Mouse (Mus musculus) intestine, embryonic 16.5 days (tissue): Measurements from ENCODE around the gene Zfp423. TPM values are rescaled to one million over a fixed set of nuclear protein-coding genes. Genes with fewer than 3 reads are reported as not detected.

Experiments used
- ATAC-seq: fragments of 200-750 bp; cut with Nextera tagmentation; 2 replicates; pipeline ENCODE4 v1.8.0; 2017; ENCODE audit warnings: moderate TSS enrichment, moderate library complexity
- H3K27ac ChIP-seq: fragments of 300-500 bp; sonication (generic); 2 replicates; pipeline ENCODE4 v1.5.1; 2014; ENCODE audit warnings: mild to moderate bottlenecking, low read length
- H3K27me3 ChIP-seq: fragments of 300-500 bp; sonication (generic); replicated peaks from 2 replicates; pipeline ENCODE4 v1.6.1; 2014; ENCODE audit warnings: low read length, control low read depth, mixed read lengths; ENCODE audit not compliant: control insufficient read depth, insufficient read depth
- H3K36me3 ChIP-seq: fragments of 300-500 bp; sonication (generic); 2 replicates; pipeline ENCODE4 v1.6.1; 2014; ENCODE audit warnings: low read length, control low read depth; ENCODE audit not compliant: control insufficient read depth, insufficient read depth
- H3K4me1 ChIP-seq: fragments of 300-500 bp; sonication (generic); 2 replicates; pipeline ENCODE4 v1.6.1; 2014; ENCODE audit warnings: low read length, control low read depth, mixed read lengths; ENCODE audit not compliant: control insufficient read depth, insufficient read depth
- H3K4me2 ChIP-seq: fragments of 300-500 bp; sonication (generic); 2 replicates; pipeline ENCODE4 v1.6.1; 2014; ENCODE audit warnings: low read depth, low read length, control low read depth
- H3K4me3 ChIP-seq: fragments of 300-500 bp; sonication (generic); 2 replicates; pipeline ENCODE4 v1.5.1; 2014; ENCODE audit warnings: mild to moderate bottlenecking, low read length
- H3K9ac ChIP-seq: fragments of 300-500 bp; sonication (generic); 2 replicates; pipeline ENCODE4 v1.6.1; 2014; ENCODE audit warnings: low read depth, low read length
- H3K9me3 ChIP-seq: fragments of 300-500 bp; sonication (generic); 2 replicates; pipeline ENCODE4 v1.6.1; 2016; ENCODE audit warnings: low read length, control low read depth; ENCODE audit not compliant: control insufficient read depth
- WGBS: fragments of 180-500 bp; shearing (Covaris S2); extraction: QIAGEN DNeasy Blood & Tissue Kit; methylation state at CpG from one replicate; pipeline ENCODE4 v1.1.7; 2014; 5-methylcytosine and 5-hydroxymethylcytosine counted together
- polyA plus RNA-seq: library from polyadenylated mRNA; unstranded; fragments of >200 nt; fragmentation: Nextera tagmentation; extraction: Ambion mirVana; gene quantifications from 2 replicates; pipeline ENCODE4 v1.2.1, GENCODE M21; 2015

Gene Zfp423
- 2.4 and 2.5 TPM in 2 replicates for polyA plus RNA-seq

GRCm38 (mm10) chr8:87959320-87959920, at the start of gene Zfp423:
Gene Zfp423 (minus strand): TSS chr8:87959595.
- WGBS: 0% methylated on average over 32 of the region's 48 CpGs
- peak; percentile 24 for ATAC-seq

GRCm38 (mm10) chr8:88006811-88007210, 47.4 kb upstream of the Zfp423 start:
- Histone ChIP-seq H3K4me1 (no peaks in the 10 kb centered on the region), H3K4me3 (no peak overlapping the region), H3K27me3 (no peaks in the 10 kb centered on the region), H3K9ac (no peak overlapping the region), H3K36me3 (no peaks in the 10 kb centered on the region), H3K9me3 (no peaks in the 10 kb centered on the region), H3K4me2 (no peak overlapping the region), H3K27ac (no peak overlapping the region)
- no peak for ATAC-seq
- 71% methylated on average over 5 of the region's 5 CpGs for WGBS

More at GRCm38 (mm10) chr8:87959320-87959920, at the start of gene Zfp423:
- peak within 1 kb of the TSS; percentile 91 for H3K9ac ChIP-seq
- H3K9me3 ChIP-seq: no peaks in the 10 kb centered on the region
- H3K4me1 ChIP-seq: peaks cover 24% of the 10 kb centered on the region
- H3K27me3 ChIP-seq: peaks cover 31% of the 10 kb centered on the region
- H3K4me2 ChIP-seq: peak within 1 kb of the TSS; percentile 96
- H3K36me3 ChIP-seq: no peaks in the 10 kb centered on the region
- H3K27ac ChIP-seq: peak within 1 kb of the TSS; percentile 96
- peak within 1 kb of the TSS; percentile 80 for H3K4me3 ChIP-seq

GRCm38 (mm10) chr8:87984778-87985177, 25.4 kb upstream of the Zfp423 start:
- Histone ChIP-seq H3K4me3 (no peak overlapping the region), H3K9ac (no peak overlapping the region), H3K9me3 (no peaks in the 10 kb centered on the region), H3K36me3 (no peaks in the 10 kb centered on the region), H3K27ac (no peak overlapping the region), H3K4me1 (no peaks in the 10 kb centered on the region), H3K27me3 (no peaks in the 10 kb centered on the region), H3K4me2 (no peak overlapping the region)
- ATAC-seq: no peak; the same call in 1 of the 2 replicates
- WGBS: 39% methylated on average over 5 of the region's 5 CpGs

- no peak overlapping the region for H3K9ac ChIP-seq
- ATAC-seq: no peak
- no peaks in the 10 kb centered on the region for H3K4me1 ChIP-seq
- no peak overlapping the region for H3K27ac ChIP-seq
- no peak overlapping the region for H3K4me2 ChIP-seq
- no peaks in the 10 kb centered on the region for H3K9me3 ChIP-seq
- H3K4me3 ChIP-seq: no peak overlapping the region
- WGBS: 37% methylated on average over 8 of the region's 8 CpGs
- H3K27me3 ChIP-seq: no peaks in the 10 kb centered on the region
- H3K36me3 ChIP-seq: no peaks in the 10 kb centered on the region
Measured at GRCm38 (mm10) chr8:87984032-87984431, 24.6 kb upstream of the Zfp423 start.

- Histone ChIP-seq H3K4me1 (no peaks in the 10 kb centered on the region), H3K9me3 (no peaks in the 10 kb centered on the region), H3K9ac (no peak overlapping the region), H3K27ac (no peak overlapping the region), H3K27me3 (no peaks in the 10 kb centered on the region), H3K4me2 (no peak overlapping the region), H3K36me3 (no peaks in the 10 kb centered on the region), H3K4me3 (no peak overlapping the region)
- 77% methylated on average over 4 of the region's 4 CpGs for WGBS
- ATAC-seq: no peak
Measured at GRCm38 (mm10) chr8:87982936-87983335, 23.5 kb upstream of the Zfp423 start.

GRCm38 (mm10) chr8:87975466-87975809, 16.0 kb upstream of the Zfp423 start:
- H3K27ac ChIP-seq: 0 out of 2 replicates have a peak overlapping the region, but pooled peaks have one; percentile 18
- no peaks in the 10 kb centered on the region for H3K9me3 ChIP-seq
- H3K4me2 ChIP-seq: no peak overlapping the region; the same call in 1 of the 2 replicates
- no peak overlapping the region for H3K4me3 ChIP-seq
- ATAC-seq: no peak
- no peaks in the 10 kb centered on the region for H3K36me3 ChIP-seq
- no peak overlapping the region for H3K9ac ChIP-seq
- peaks cover 17% of the 10 kb centered on the region for H3K4me1 ChIP-seq
- no peaks in the 10 kb centered on the region; the same call in 1 of the 2 replicates for H3K27me3 ChIP-seq
- 48% methylated on average over 1 of the region's 1 CpGs for WGBS

- Histone ChIP-seq H3K27ac (no peak overlapping the region; the same call in 1 of the 2 replicates), H3K9me3 (no peaks in the 10 kb centered on the region), H3K4me1 (peaks cover 17% of the 10 kb centered on the region), H3K27me3 (no peaks in the 10 kb centered on the region; the same call in 1 of the 2 replicates), H3K4me3 (peak overlapping the region; percentile 35), H3K36me3 (no peaks in the 10 kb centered on the region), H3K4me2 (peak overlapping the region; percentile 59), H3K9ac (peak overlapping the region; percentile 53)
- WGBS: 5% methylated on average over 24 of the region's 24 CpGs
- ATAC-seq: no peak
Measured at GRCm38 (mm10) chr8:87974759-87975465, 15.5 kb upstream of the Zfp423 start.

GRCm38 (mm10) chr8:87974122-87974758, 14.8 kb upstream of the Zfp423 start:
- H3K4me1 ChIP-seq: peaks cover 17% of the 10 kb centered on the region
- H3K9me3 ChIP-seq: no peaks in the 10 kb centered on the region
- H3K27me3 ChIP-seq: no peaks in the 10 kb centered on the region; the same call in 1 of the 2 replicates
- no peak overlapping the region; the same call in 1 of the 2 replicates for H3K27ac ChIP-seq
- no peak for ATAC-seq
- H3K4me2 ChIP-seq: peak overlapping the region; percentile 59
- WGBS: 13% methylated on average over 21 of the region's 21 CpGs
- H3K36me3 ChIP-seq: no peaks in the 10 kb centered on the region
- H3K4me3 ChIP-seq: peak overlapping the region; percentile 35
- peak overlapping the region; percentile 53 for H3K9ac ChIP-seq

- Histone ChIP-seq H3K27me3 (peaks cover 9% of the 10 kb centered on the region), H3K4me2 (no peak overlapping the region), H3K4me1 (peaks cover 6% of the 10 kb centered on the region; the same call in 1 of the 2 replicates), H3K4me3 (no peak overlapping the region), H3K27ac (no peak overlapping the region), H3K36me3 (no peaks in the 10 kb centered on the region), H3K9ac (no peak overlapping the region), H3K9me3 (no peaks in the 10 kb centered on the region)
- ATAC-seq: no peak
- 57% methylated on average over 8 of the region's 8 CpGs for WGBS
Measured at GRCm38 (mm10) chr8:87967866-87968620, 8.6 kb upstream of the Zfp423 start.
